Mouse (Mus musculus) lung, postnatal 0 days (tissue): ENCODE measurements around the gene Nelfa. TPM values are rescaled to one million over a fixed set of nuclear protein-coding genes. Genes with fewer than 3 reads are reported as not detected.

Source experiments
- ATAC-seq: fragments of 200-750 bp; cut with Nextera tagmentation; 2 replicates; pipeline ENCODE4 v1.8.0; 2017; ENCODE audit warnings: moderate library complexity
- DNase-seq: peaks from one replicate; pipeline ENCODE4 v3.0.0-alpha.2; 2016; ENCODE audit warnings: low spot score
- H3K27ac ChIP-seq: fragments of 300-500 bp; sonication (generic); 2 replicates; pipeline ENCODE4 v1.5.1; 2014; ENCODE audit warnings: antibody characterized with exemption, mild to moderate bottlenecking, low read length, mixed read lengths
- H3K27me3 ChIP-seq: fragments of 300-500 bp; sonication (generic); replicated peaks from 2 replicates; pipeline ENCODE4 v1.6.1; 2014; ENCODE audit warnings: low read length, mixed read lengths; ENCODE audit not compliant: insufficient read depth
- H3K36me3 ChIP-seq: fragments of 300-500 bp; sonication (generic); 2 replicates; pipeline ENCODE4 v1.6.1; 2014; ENCODE audit warnings: low read length, mixed read lengths; ENCODE audit not compliant: insufficient read depth
- H3K4me1 ChIP-seq: fragments of 300-500 bp; sonication (generic); 2 replicates; pipeline ENCODE4 v1.6.1; 2014; ENCODE audit warnings: antibody characterized with exemption, low read depth, low read length, mixed read lengths; ENCODE audit not compliant: insufficient read depth
- H3K4me2 ChIP-seq: fragments of 300-500 bp; sonication (generic); replicated peaks from 2 replicates; pipeline ENCODE4 v1.6.1; 2014; ENCODE audit warnings: low read depth, mild to moderate bottlenecking, low read length, moderate library complexity, mixed read lengths
- H3K4me3 ChIP-seq: fragments of 300-500 bp; sonication (generic); 2 replicates; pipeline ENCODE4 v1.5.1; 2014; ENCODE audit warnings: low read depth, low read length
- H3K9ac ChIP-seq: fragments of 300-500 bp; sonication (generic); replicated peaks from 2 replicates; pipeline ENCODE4 v1.6.1; 2014; ENCODE audit warnings: low read depth, mild to moderate bottlenecking
- H3K9me3 ChIP-seq: fragments of 300-500 bp; sonication (generic); 2 replicates; pipeline ENCODE4 v1.6.1; 2016; ENCODE audit warnings: low read length, mixed read lengths
- CTCF ChIP-seq: IDR thresholded peaks from 2 replicates; pipeline ENCODE4 v1.5.1; 2016; ENCODE audit warnings: antibody characterized with exemption, mild to moderate bottlenecking
- EP300 ChIP-seq: IDR thresholded peaks from 2 replicates; pipeline ENCODE4 v1.6.1; 2016; ENCODE audit warnings: antibody characterized with exemption, mild to moderate bottlenecking, control low read depth
- WGBS: fragments of 180-500 bp; shearing (Covaris S2); extraction: QIAGEN DNeasy Blood & Tissue Kit; methylation state at CpG from one replicate; pipeline ENCODE4 v1.1.7; 2014; 5-methylcytosine and 5-hydroxymethylcytosine counted together
- polyA plus RNA-seq: library from polyadenylated mRNA; unstranded; fragments of >200 nt; fragmentation: Nextera tagmentation; extraction: Ambion mirVana; gene quantifications from 2 replicates; pipeline ENCODE4 v1.2.1, GENCODE M21; 2015

Nelfa gene
- polyA plus RNA-seq, 1 experiment from 2014 or later, result 22.3 TPM

GRCm38 (mm10) chr5:33902696-33903095 lies 33.5 kb downstream of the Nelfa start:
- no peaks in the 10 kb centered on the region for H3K4me1 ChIP-seq
- peaks cover 49% of the 10 kb centered on the region; the same call in 1 of the 2 replicates for H3K36me3 ChIP-seq
- H3K4me2 ChIP-seq, result no peak overlapping the region
- H3K27me3 ChIP-seq, result no peaks in the 10 kb centered on the region
- H3K4me3 ChIP-seq, result no peak overlapping the region
- WGBS, result 87% methylated on average over 2 of the region's 2 CpGs
- TF ChIP-seq CTCF (no peak), EP300 (no peak)
- no peaks in the 10 kb centered on the region for H3K9me3 ChIP-seq
- no peak overlapping the region for H3K9ac ChIP-seq
- no peak overlapping the region for H3K27ac ChIP-seq
- ATAC-seq (no peak), DNase-seq (no peak)

- Histone ChIP-seq H3K27ac (no peak overlapping the region), H3K27me3 (no peaks in the 10 kb centered on the region), H3K36me3 (peaks cover 57% of the 10 kb centered on the region), H3K9ac (no peak overlapping the region), H3K4me3 (no peak overlapping the region), H3K4me1 (no peaks in the 10 kb centered on the region), H3K9me3 (no peaks in the 10 kb centered on the region), H3K4me2 (no peak overlapping the region)
- TF ChIP-seq CTCF (no peak), EP300 (no peak)
- DNase-seq (no peak), ATAC-seq (no peak)
- WGBS, result 89% methylated on average over 3 of the region's 3 CpGs
Observed at GRCm38 (mm10) chr5:33901278-33901677, 34.9 kb downstream of the Nelfa start.

- no peaks in the 10 kb centered on the region for H3K4me1 ChIP-seq
- no peak overlapping the region for H3K27ac ChIP-seq
- no peaks in the 10 kb centered on the region for H3K27me3 ChIP-seq
- no peaks in the 10 kb centered on the region for H3K9me3 ChIP-seq
- ATAC-seq (no peak), DNase-seq (no peak)
- TF ChIP-seq CTCF, result no peak
- TF ChIP-seq EP300, result no peak
- WGBS, result 95% methylated on average over 9 of the region's 9 CpGs
- H3K9ac ChIP-seq, result no peak overlapping the region
- no peak overlapping the region for H3K4me3 ChIP-seq
- peaks cover 57% of the 10 kb centered on the region for H3K36me3 ChIP-seq
- H3K4me2 ChIP-seq, result no peak overlapping the region
Observed at GRCm38 (mm10) chr5:33900701-33901263, 35.4 kb downstream of the Nelfa start.

- Histone ChIP-seq H3K4me1 (no peaks in the 10 kb centered on the region), H3K27ac (no peak overlapping the region), H3K27me3 (no peaks in the 10 kb centered on the region), H3K9me3 (no peaks in the 10 kb centered on the region), H3K4me2 (no peak overlapping the region), H3K36me3 (peaks cover 62% of the 10 kb centered on the region), H3K9ac (no peak overlapping the region), H3K4me3 (no peak overlapping the region)
- ATAC-seq (no peak), DNase-seq (no peak)
- TF ChIP-seq EP300, result no peak
- TF ChIP-seq CTCF, result no peak
- WGBS, result 88% methylated on average over 3 of the region's 3 CpGs
Observed at GRCm38 (mm10) chr5:33900101-33900500, 36.1 kb downstream of the Nelfa start.

GRCm38 (mm10) chr5:33899245-33899644 lies 37.0 kb downstream of the Nelfa start:
- Histone ChIP-seq H3K4me1 (no peaks in the 10 kb centered on the region), H3K4me3 (no peak overlapping the region), H3K27me3 (no peaks in the 10 kb centered on the region), H3K27ac (no peak overlapping the region), H3K4me2 (no peak overlapping the region), H3K9ac (no peak overlapping the region), H3K36me3 (peaks cover 69% of the 10 kb centered on the region), H3K9me3 (no peaks in the 10 kb centered on the region)
- ATAC-seq (no peak), DNase-seq (no peak)
- WGBS, result 92% methylated on average over 3 of the region's 3 CpGs
- TF ChIP-seq EP300 (no peak), CTCF (no peak)

GRCm38 (mm10) chr5:33898671-33899070 lies 37.5 kb downstream of the Nelfa start:
- H3K27me3 ChIP-seq, result no peaks in the 10 kb centered on the region
- peaks cover 71% of the 10 kb centered on the region for H3K36me3 ChIP-seq
- no peak for ATAC-seq

GRCm38 (mm10) chr5:33897158-33897557 lies 39.1 kb downstream of the Nelfa start:
- no peaks in the 10 kb centered on the region for H3K9me3 ChIP-seq
- H3K4me1 ChIP-seq, result no peaks in the 10 kb centered on the region
- H3K36me3 ChIP-seq, result peaks cover 70% of the 10 kb centered on the region
- no peak overlapping the region for H3K4me3 ChIP-seq
- 90% methylated on average over 2 of the region's 2 CpGs for WGBS
- ATAC-seq (no peak), DNase-seq (no peak)
- TF ChIP-seq CTCF, result no peak
- no peak for TF ChIP-seq EP300
- no peaks in the 10 kb centered on the region for H3K27me3 ChIP-seq
- H3K9ac ChIP-seq, result no peak overlapping the region
- no peak overlapping the region for H3K4me2 ChIP-seq
- H3K27ac ChIP-seq, result no peak overlapping the region

More at GRCm38 (mm10) chr5:33898671-33899070, 37.5 kb downstream of the Nelfa start:
- DNase-seq, result no peak
- no peak overlapping the region for H3K4me2 ChIP-seq
- H3K4me1 ChIP-seq, result no peaks in the 10 kb centered on the region
- TF ChIP-seq EP300, result no peak
- TF ChIP-seq CTCF, result no peak
- no peak overlapping the region for H3K4me3 ChIP-seq
- H3K27ac ChIP-seq, result no peak overlapping the region
- H3K9ac ChIP-seq, result no peak overlapping the region
- H3K9me3 ChIP-seq, result no peaks in the 10 kb centered on the region
- WGBS, result 86% methylated on average over 9 of the region's 9 CpGs
